Mouse (Mus musculus) left cerebral cortex, postnatal 36 days (tissue): ENCODE results near the gene Cpsf4. TPM values are rescaled to one million over a fixed set of nuclear protein-coding genes. Genes with fewer than 3 reads are reported as not detected.
"Not testable (repeated sequence)": the region's sequence is repeated elsewhere in the genome, so short reads cannot be mapped to it uniquely, and the experiment has no call there.

Source experiments
- DNase-seq, 2 experiments: peaks; one replicate each; pipeline ENCODE4 v3.0.0; 2021 to 2022; ENCODE audit warnings: low spot score in 2 of 2, mixed read lengths in 1 of 2
- intact Hi-C: fragments of 180-260 bp; cut with DNase I; formaldehyde crosslinking; loops from one replicate; pipeline ENCODE4 v1.15.1; 2025
- total RNA-seq, 2 experiments: library from RNA; stranded (reverse); gene quantifications; 2 replicates each; pipeline ENCODE4 v1.2.3; 2021

The Cpsf4 gene
- total RNA-seq, result 10 to 100 TPM; 23.2 to 26.9 TPM

- intact Hi-C loops, result loop anchor here (2.0 kb wide), 1 partner anchor 26 kb away; the partner anchor contains the start of genes Bud31 and Pdap1
- DNase-seq, result peak; percentile 98 to 99
These were observed at the start of gene Cpsf4, which contains the start of gene Ptcd1 for GRCm38 (mm10) chr5:145166536-145167305. TSS of gene Cpsf4 (plus strand) at chr5:145167213. TSS of gene Ptcd1 (minus strand) at chr5:145167108.

- intact Hi-C loops, result no loop called here
These were observed 49.0 kb upstream of the Cpsf4 start for GRCm38 (mm10) chr5:145118005-145118404.

GRCm38 (mm10) chr5:145118461-145118860 lies 48.6 kb upstream of the Cpsf4 start:
- intact Hi-C loops, result no loop called here
- no peak for DNase-seq

More at GRCm38 (mm10) chr5:145118005-145118404, 49.0 kb upstream of the Cpsf4 start:
- DNase-seq, result no peak

GRCm38 (mm10) chr5:145119385-145119784 lies 47.6 kb upstream of the Cpsf4 start:
- intact Hi-C loops, result no loop called here
- no peak for DNase-seq

- intact Hi-C loops, result no loop called here
- DNase-seq, result no peak
These were observed 46.1 kb upstream of the Cpsf4 start for GRCm38 (mm10) chr5:145120921-145121320.

GRCm38 (mm10) chr5:145123396-145123795 lies 43.6 kb upstream of the Cpsf4 start:
- DNase-seq, result no peak
- intact Hi-C loops, result no loop called here

- DNase-seq, result no peak
- intact Hi-C loops, result no loop called here
These were observed 40.4 kb upstream of the Cpsf4 start for GRCm38 (mm10) chr5:145126580-145126979.

- no peak for DNase-seq
- intact Hi-C loops, result no loop called here
These were observed 37.9 kb upstream of the Cpsf4 start for GRCm38 (mm10) chr5:145129124-145129523.

GRCm38 (mm10) chr5:145129773-145130172 lies 37.2 kb upstream of the Cpsf4 start:
- intact Hi-C loops, result not testable (repeated sequence)
- DNase-seq, result peak in 1 of 2 experiments; percentile 54

GRCm38 (mm10) chr5:145130191-145130590 lies 36.8 kb upstream of the Cpsf4 start:
- peak; percentile 59 to 72 for DNase-seq
- intact Hi-C loops, result no loop called here

GRCm38 (mm10) chr5:145130995-145131394 lies 36.0 kb upstream of the Cpsf4 start:
- no peak for DNase-seq
- intact Hi-C loops, result no loop called here

- intact Hi-C loops, DNase-seq: not testable (repeated sequence)
These were observed 33.7 kb upstream of the Cpsf4 start for GRCm38 (mm10) chr5:145133275-145133674.

- DNase-seq, result no peak
- intact Hi-C loops, result no loop called here
These were observed 28.2 kb upstream of the Cpsf4 start for GRCm38 (mm10) chr5:145138836-145139235.

- intact Hi-C loops, result loop anchor here (2.0 kb wide), 1 partner anchor 27 kb away; the partner anchor contains the start of genes Cpsf4 and Ptcd1
- peak; percentile 96 to 97 for DNase-seq
These were observed 27.2 kb upstream of the Cpsf4 start, which contains the start of the genes Pdap1 and Bud31 for GRCm38 (mm10) chr5:145139571-145140519. TSS of gene Pdap1 (minus strand) at chr5:145140238. TSS of gene Bud31 (plus strand) at chr5:145140362.

GRCm38 (mm10) chr5:145140611-145141010 lies 26.4 kb upstream of the Cpsf4 start:
- intact Hi-C loops, result loop anchor here (2.0 kb wide), 1 partner anchor 26 kb away; the partner anchor contains the start of genes Cpsf4 and Ptcd1
- no peak for DNase-seq

- no peak for DNase-seq
- intact Hi-C loops, result no loop called here
These were observed 19.3 kb upstream of the Cpsf4 start for GRCm38 (mm10) chr5:145147748-145148147.

GRCm38 (mm10) chr5:145149294-145149693 lies 17.7 kb upstream of the Cpsf4 start:
- no peak for DNase-seq
- intact Hi-C loops, result no loop called here

GRCm38 (mm10) chr5:145152690-145153089 lies 14.3 kb upstream of the Cpsf4 start:
- intact Hi-C loops, result no loop called here
- DNase-seq, result no peak

- intact Hi-C loops, result no loop called here
- DNase-seq, result no peak
These were observed 5.7 kb upstream of the Cpsf4 start for GRCm38 (mm10) chr5:145161361-145161760.

GRCm38 (mm10) chr5:145164710-145165109 lies 2.3 kb upstream of the Cpsf4 start:
- intact Hi-C loops, result no loop called here
- DNase-seq, result no peak
